Mouse (Mus musculus): ENCODE data around the gene Ssbp3. TPM values are rescaled to one million over a fixed set of nuclear protein-coding genes. Genes with fewer than 3 reads are reported as not detected.

Gene Ssbp3
- total RNA-seq, 4 experiments from 2014 or later = 24.0 to 27.1 (median 25.8) TPM

GRCm38 (mm10) chr4:107094484-107095187 lies 184.1 kb downstream of the Ssbp3 start:
- DNase-seq (ENCODE audit: low spot score in 2 of 2) = no peak

GRCm38 (mm10) chr4:107096043-107096442 lies 185.5 kb downstream of the Ssbp3 start:
- no peak for DNase-seq (ENCODE audit: low spot score in 2 of 2)

- DNase-seq (ENCODE audit: low spot score in 2 of 2) = no peak
Measured at GRCm38 (mm10) chr4:107096841-107097373, 186.4 kb downstream of the Ssbp3 start, which contains the start of gene Cdcp2. Gene Cdcp2 (plus strand): TSS chr4:107096891.

DNA sequence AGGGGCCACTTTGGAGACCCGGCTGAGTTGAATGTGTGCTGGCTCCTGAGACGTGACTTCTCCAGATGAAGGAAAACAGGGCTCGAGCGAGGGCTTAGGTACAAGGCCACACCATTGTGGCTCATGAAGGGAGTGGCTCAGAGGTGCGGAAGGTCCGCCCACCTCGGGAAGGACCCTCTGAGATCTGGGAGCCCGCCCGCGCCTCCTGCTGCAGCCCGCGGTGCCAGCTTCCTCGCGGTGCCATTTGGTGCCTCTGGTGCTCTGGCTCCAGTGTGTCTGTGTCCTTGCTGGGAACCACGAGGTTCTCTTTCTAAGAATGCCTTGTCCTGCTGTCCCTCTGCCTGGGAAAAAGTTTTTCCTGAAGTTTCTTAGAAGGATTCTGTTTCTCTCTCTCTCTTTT lies 187.4 kb downstream of the Ssbp3 start:
- no peak for DNase-seq (ENCODE audit: low spot score in 2 of 2)

- no peak for DNase-seq (ENCODE audit: low spot score in 2 of 2)
Measured at GRCm38 (mm10) chr4:107098375-107098774, 187.9 kb downstream of the Ssbp3 start.

- no peak for DNase-seq (ENCODE audit: low spot score in 2 of 2)
Measured at GRCm38 (mm10) chr4:107098791-107099525, 188.5 kb downstream of the Ssbp3 start.

Other genes starting within 250 kb of the Ssbp3 start
- 10 to 100 TPM; 21.9 to 28.7 (median 26.4) TPM for gene Ttc4, start 231.8 kb upstream of the Ssbp3 start, total RNA-seq (2022)
- gene Mroh7, start 179.8 kb upstream of the Ssbp3 start, total RNA-seq (2022) = under 1 TPM in 2 of 4 experiments, not detected in 2; 0.12 to 0.19 TPM
- not detected for gene Fam151a, start 176.8 kb upstream of the Ssbp3 start, total RNA-seq (2022)
- 10 to 100 TPM in 2 of 4 experiments, 1 to 10 TPM in 2; 9.1 to 12.9 (median 10.1) TPM for gene Acot11, start 105.7 kb upstream of the Ssbp3 start, total RNA-seq (2022)
- gene Mrpl37, start 156.2 kb downstream of the Ssbp3 start, total RNA-seq (2022) = 10 to 100 TPM; 77.8 to 92.6 (median 86.3) TPM
- gene Cyb5rl, start 156.3 kb downstream of the Ssbp3 start, total RNA-seq (2022) = 10 to 100 TPM; 15.6 to 27.1 (median 16.7) TPM
- not detected for gene Cdcp2, start 186.2 kb downstream of the Ssbp3 start, total RNA-seq (2022)